Mouse (Mus musculus) myocyte (in vitro differentiated cells): ENCODE data around the gene Pitpnm3. TPM values are rescaled to one million over a fixed set of nuclear protein-coding genes. Genes with fewer than 3 reads are reported as not detected.

ENCODE experiments used
- H3K27me3 ChIP-seq: one replicate; pipeline ENCODE4 v1.6.1; 2011; ENCODE audit not compliant: control insufficient read depth, insufficient read depth, insufficient read length
- H3K36me3 ChIP-seq: one replicate; pipeline ENCODE4 v1.6.1; 2011; ENCODE audit not compliant: control insufficient read depth, insufficient read depth
- H3K4me2 ChIP-seq: one replicate; pipeline ENCODE4 v1.6.1; 2011; ENCODE audit warnings: low read depth, control low read depth
- H3K4me3 ChIP-seq: one replicate; pipeline ENCODE4 v1.5.1; 2011; ENCODE audit warnings: mild to moderate bottlenecking, control low read depth, moderate library complexity
- H3K79me2 ChIP-seq: one replicate; pipeline ENCODE4 v1.6.1; 2011; ENCODE audit not compliant: control insufficient read depth, insufficient read depth
- H3ac ChIP-seq: one replicate; pipeline ENCODE4 v1.6.1; 2011; ENCODE audit not compliant: control insufficient read depth, insufficient read length
- CEBPB ChIP-seq: IDR thresholded peaks from 2 replicates; pipeline ENCODE4 v1.6.1; 2011; ENCODE audit warnings: mild to moderate bottlenecking, moderate library complexity; ENCODE audit not compliant: poor library complexity, insufficient read depth, severe bottlenecking
- E2F4 ChIP-seq: IDR thresholded peaks from one replicate; pipeline ENCODE4 v1.6.1; 2011; ENCODE audit warnings: mild to moderate bottlenecking, control low read depth, moderate library complexity; ENCODE audit not compliant: insufficient read depth
- MAX ChIP-seq: IDR thresholded peaks from one replicate; pipeline ENCODE4 v1.6.1; 2011; ENCODE audit warnings: low read depth, mild to moderate bottlenecking, control low read depth
- MYOD1 ChIP-seq, 3 experiments: IDR thresholded peaks; one replicate each; pipeline ENCODE4 v1.6.1; 2011; ENCODE audit warnings: control low read depth in 2 of 3, low read depth in 2 of 3, mild to moderate bottlenecking in 2 of 3, moderate library complexity in 1 of 3; ENCODE audit not compliant: insufficient read length in 2 of 3, control insufficient read depth in 1 of 3
- MYOG ChIP-seq, 3 experiments: IDR thresholded peaks; one replicate each; pipeline ENCODE4 v1.6.1; 2011; ENCODE audit warnings: control low read depth in 2 of 3, low read depth in 2 of 3, mild to moderate bottlenecking in 2 of 3; ENCODE audit not compliant: insufficient read length in 2 of 3, control insufficient read depth in 1 of 3, insufficient read depth in 1 of 3
- POLR2A ChIP-seq: IDR thresholded peaks from one replicate; pipeline ENCODE4 v1.6.1; 2011; ENCODE audit warnings: low read depth, mild to moderate bottlenecking, control low read depth, moderate library complexity; ENCODE audit not compliant: insufficient read length
- POLR2AphosphoS2 ChIP-seq: IDR thresholded peaks from one replicate; pipeline ENCODE4 v1.6.1; 2011; ENCODE audit warnings: low read depth, control low read depth; ENCODE audit not compliant: insufficient read length
- REST ChIP-seq: IDR thresholded peaks from one replicate; pipeline ENCODE4 v1.6.1; 2011; ENCODE audit warnings: mild to moderate bottlenecking, control low read depth, moderate library complexity; ENCODE audit not compliant: insufficient read depth, insufficient read length
- SRF ChIP-seq: IDR thresholded peaks from one replicate; pipeline ENCODE4 v1.6.1; 2011; ENCODE audit warnings: low read depth; ENCODE audit not compliant: control insufficient read depth, insufficient read length
- TCF12 ChIP-seq: IDR thresholded peaks from one replicate; pipeline ENCODE4 v1.6.1; 2011; ENCODE audit warnings: mild to moderate bottlenecking, control low read depth; ENCODE audit not compliant: poor library complexity, insufficient read depth, severe bottlenecking
- TCF3 ChIP-seq: IDR thresholded peaks from one replicate; pipeline ENCODE4 v1.6.1; 2011; ENCODE audit warnings: low read depth, control low read depth; ENCODE audit not compliant: insufficient read length
- USF1 ChIP-seq: IDR thresholded peaks from one replicate; pipeline ENCODE4 v1.6.1; 2011; ENCODE audit warnings: low read depth, mild to moderate bottlenecking, control low read depth, moderate library complexity
- polyA plus RNA-seq: library from polyadenylated mRNA; unstranded; fragments of >200 nt; fragmentation: generic; extraction: Trizol; gene quantifications from one replicate; pipeline ENCODE4 v1.2.1, GENCODE M21; 2012; ENCODE audit warnings: missing spikeins

The Pitpnm3 gene
- polyA plus RNA-seq, 1 experiment = 0.04 TPM

- TF ChIP-seq USF1 (no peak), CEBPB (no peak), MAX (no peak), SRF (no peak), TCF3 (no peak), E2F4 (no peak), MYOD1 (IDR thresholded peaks at IDR 0.05; ENCODE audit: control insufficient read depth in 1 of 3, insufficient read length in 2 of 3, low read depth in 2 of 3) (no peak), REST (no peak), MYOG (IDR thresholded peaks at IDR 0.05; ENCODE audit: control insufficient read depth in 1 of 3, insufficient read depth in 1 of 3, insufficient read length in 2 of 3, low read depth in 2 of 3) (no peak)
- Histone ChIP-seq H3K4me2 (no peak overlapping the region), H3K4me3 (no peak overlapping the region), H3K27me3 (no peaks in the 10 kb centered on the region), H3K79me2 (no peaks in the 10 kb centered on the region), H3ac (no peak overlapping the region), H3K36me3 (peaks cover 17% of the 10 kb centered on the region)
Observed at GRCm38 (mm10) chr11:72156624-72157023, 21.0 kb upstream of the Pitpnm3 start.

- Histone ChIP-seq H3K36me3 (peaks cover 17% of the 10 kb centered on the region), H3K79me2 (no peaks in the 10 kb centered on the region), H3K4me2 (no peak overlapping the region), H3K4me3 (no peak overlapping the region), H3K27me3 (no peaks in the 10 kb centered on the region), H3ac (no peak overlapping the region)
- TF ChIP-seq USF1 (no peak), POLR2A (no peak), TCF3 (no peak)
Observed at GRCm38 (mm10) chr11:72155981-72156428, 20.4 kb upstream of the Pitpnm3 start.

- Histone ChIP-seq H3K36me3 (peaks cover 17% of the 10 kb centered on the region), H3ac (no peak overlapping the region), H3K27me3 (no peaks in the 10 kb centered on the region), H3K4me2 (no peak overlapping the region), H3K79me2 (no peaks in the 10 kb centered on the region), H3K4me3 (no peak overlapping the region)
- TF ChIP-seq TCF3 (no peak), MYOD1 (IDR thresholded peaks at IDR 0.05; ENCODE audit: control insufficient read depth in 1 of 3, insufficient read length in 2 of 3, low read depth in 2 of 3) (no peak), TCF12 (no peak)
Observed at GRCm38 (mm10) chr11:72155186-72155980, 19.8 kb upstream of the Pitpnm3 start.

GRCm38 (mm10) chr11:72153122-72153862 lies 17.7 kb upstream of the Pitpnm3 start:
- Histone ChIP-seq H3ac (no peak overlapping the region), H3K4me2 (no peak overlapping the region), H3K79me2 (no peaks in the 10 kb centered on the region), H3K36me3 (peaks cover 13% of the 10 kb centered on the region), H3K4me3 (no peak overlapping the region), H3K27me3 (no peaks in the 10 kb centered on the region)
- TF ChIP-seq CEBPB = no peak
- no peak for TF ChIP-seq MYOD1 (IDR thresholded peaks at IDR 0.05; ENCODE audit: control insufficient read depth in 1 of 3, insufficient read length in 2 of 3, low read depth in 2 of 3)
- no peak for TF ChIP-seq USF1
- TF ChIP-seq POLR2A = no peak
- no peak for TF ChIP-seq REST
- TF ChIP-seq E2F4 = no peak
- no peak for TF ChIP-seq MAX
- no peak for TF ChIP-seq TCF3
- TF ChIP-seq MYOG (IDR thresholded peaks at IDR 0.05; ENCODE audit: control insufficient read depth in 1 of 3, insufficient read depth in 1 of 3, insufficient read length in 2 of 3, low read depth in 2 of 3) = no peak
- TF ChIP-seq SRF = no peak
- TF ChIP-seq POLR2AphosphoS2 = no peak
- no peak for TF ChIP-seq TCF12

GRCm38 (mm10) chr11:72151120-72151519 lies 15.5 kb upstream of the Pitpnm3 start:
- Histone ChIP-seq H3ac (no peak overlapping the region), H3K4me2 (no peak overlapping the region), H3K79me2 (no peaks in the 10 kb centered on the region), H3K27me3 (no peaks in the 10 kb centered on the region), H3K4me3 (no peak overlapping the region), H3K36me3 (peaks cover 4% of the 10 kb centered on the region)
- no peak for TF ChIP-seq E2F4
- no peak for TF ChIP-seq MYOG (IDR thresholded peaks at IDR 0.05; ENCODE audit: control insufficient read depth in 1 of 3, insufficient read depth in 1 of 3, insufficient read length in 2 of 3, low read depth in 2 of 3)
- no peak for TF ChIP-seq SRF
- no peak for TF ChIP-seq MYOD1 (IDR thresholded peaks at IDR 0.05; ENCODE audit: control insufficient read depth in 1 of 3, insufficient read length in 2 of 3, low read depth in 2 of 3)
- TF ChIP-seq POLR2AphosphoS2 = no peak
- TF ChIP-seq MAX = no peak
- no peak for TF ChIP-seq USF1
- TF ChIP-seq CEBPB = no peak
- no peak for TF ChIP-seq POLR2A
- no peak for TF ChIP-seq TCF12
- no peak for TF ChIP-seq TCF3
- no peak for TF ChIP-seq REST
